Mouse (Mus musculus) mouse trophoblast stem cell (cell line): Measurements from ENCODE around the gene Ap1m1.

Experiments
- in situ Hi-C, 2 experiments: fragments of 300-500 bp; cut with MseI, MboI; formaldehyde crosslinking; loops; 2 replicates in 1 of 2; 3 replicates in 1 of 2; pipeline ENCODE4 v1.15.1; 2025

Ap1m1 gene

DNA sequence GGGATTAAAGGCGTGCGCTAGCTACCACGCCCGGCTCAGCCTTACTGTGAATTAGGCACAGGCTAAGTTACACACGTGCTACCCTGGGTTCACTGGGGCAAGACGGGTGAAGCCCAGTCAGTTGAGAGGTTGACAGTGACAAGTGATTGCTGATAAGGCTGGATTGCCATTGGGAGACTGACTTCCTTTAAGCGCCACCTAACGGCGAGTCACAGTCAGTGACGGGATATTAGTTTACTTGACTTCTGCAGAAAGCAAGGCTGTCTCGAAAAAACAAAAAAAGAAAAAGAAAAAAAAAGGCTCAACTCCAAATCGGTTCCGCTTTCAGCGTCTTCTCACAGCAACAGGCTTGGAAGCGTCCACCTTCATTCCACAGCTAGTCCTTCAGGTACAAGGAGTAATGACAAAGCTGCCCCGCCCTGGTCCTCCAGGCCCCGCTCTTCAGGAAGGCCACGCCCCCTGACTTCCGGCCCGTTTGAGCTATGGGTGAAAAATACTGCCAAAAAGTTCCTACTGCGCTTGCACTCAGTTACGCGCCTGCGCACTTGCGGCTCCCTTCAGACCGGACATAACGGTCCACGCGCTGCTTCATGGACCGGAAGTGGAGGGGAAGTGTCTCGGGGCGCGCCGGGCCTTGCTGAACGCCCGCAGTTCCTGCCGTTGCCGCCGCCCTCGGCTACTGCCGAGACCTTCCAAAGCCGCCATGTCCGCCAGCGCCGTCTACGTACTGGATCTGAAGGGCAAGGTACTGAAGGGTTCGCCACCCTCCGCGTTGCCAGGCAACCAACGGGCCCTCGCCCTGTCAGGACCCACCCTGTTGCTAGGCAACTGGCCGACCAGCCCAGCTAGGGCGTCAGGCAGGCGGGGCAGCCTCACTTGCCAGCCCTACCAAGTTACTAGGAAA, at the start of gene Ap1m1:
Gene Ap1m1 (plus strand): TSS at position 520 of the 904 bp plus-strand sequence.
- in situ Hi-C loops, result no loop called here

DNA sequence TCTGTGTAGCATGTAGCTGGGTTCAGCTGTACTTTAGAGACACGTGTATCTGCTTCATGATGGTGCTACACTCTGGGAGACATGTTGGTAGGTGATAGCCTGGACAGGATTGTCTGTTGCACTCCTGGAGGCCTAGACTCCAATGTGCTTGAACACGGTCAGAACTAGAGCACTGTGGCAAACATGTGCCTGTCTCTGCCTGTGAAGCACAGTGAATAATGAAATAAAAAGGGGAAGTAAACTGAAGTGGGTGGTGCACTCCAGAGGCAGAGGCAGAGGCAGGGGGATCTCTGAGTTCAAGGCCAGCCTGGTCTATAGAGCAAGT, 49.6 kb upstream of the Ap1m1 start:
- in situ Hi-C loops, result no loop called here

DNA sequence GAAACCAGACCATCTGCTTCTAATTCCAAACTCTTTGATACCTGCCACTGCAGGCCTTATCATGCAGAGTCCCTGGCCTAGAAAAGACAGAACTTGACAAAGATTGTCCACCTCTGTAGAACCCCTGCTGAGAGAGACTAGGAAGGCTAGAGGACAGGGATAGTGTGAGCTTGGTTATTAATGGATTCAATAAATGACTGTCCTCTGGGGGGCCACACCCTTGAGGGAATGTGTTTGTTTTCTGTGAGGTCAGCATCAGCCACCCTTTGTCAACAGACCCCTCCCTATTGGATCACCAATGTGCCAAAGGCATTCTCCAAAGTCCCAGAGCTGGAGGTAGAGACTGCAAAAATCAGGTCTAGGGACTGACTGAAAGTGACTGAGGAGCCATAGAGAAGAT, 47.8 kb upstream of the Ap1m1 start:
- in situ Hi-C loops, result no loop called here

DNA sequence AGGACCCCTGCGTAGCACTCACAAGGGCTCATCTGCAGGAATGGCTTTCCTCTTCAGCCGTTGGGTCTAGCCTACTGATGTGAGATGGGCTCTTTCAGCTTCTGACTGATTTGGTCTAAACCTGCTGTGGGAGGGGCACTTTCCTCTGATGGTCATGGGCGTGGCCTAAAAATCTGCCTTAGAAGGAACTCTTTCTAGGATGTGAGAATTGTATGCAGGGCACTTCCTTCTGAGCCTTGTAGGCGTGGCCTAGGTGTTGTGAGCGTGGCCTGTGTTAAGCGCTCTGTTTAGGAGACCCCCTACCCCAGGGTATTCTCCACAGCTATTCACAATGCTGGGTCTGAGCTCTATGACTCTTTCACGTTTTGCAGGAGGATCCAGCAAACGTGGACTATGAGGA, 41.8 kb upstream of the Ap1m1 start:
- in situ Hi-C loops, result no loop called here

DNA sequence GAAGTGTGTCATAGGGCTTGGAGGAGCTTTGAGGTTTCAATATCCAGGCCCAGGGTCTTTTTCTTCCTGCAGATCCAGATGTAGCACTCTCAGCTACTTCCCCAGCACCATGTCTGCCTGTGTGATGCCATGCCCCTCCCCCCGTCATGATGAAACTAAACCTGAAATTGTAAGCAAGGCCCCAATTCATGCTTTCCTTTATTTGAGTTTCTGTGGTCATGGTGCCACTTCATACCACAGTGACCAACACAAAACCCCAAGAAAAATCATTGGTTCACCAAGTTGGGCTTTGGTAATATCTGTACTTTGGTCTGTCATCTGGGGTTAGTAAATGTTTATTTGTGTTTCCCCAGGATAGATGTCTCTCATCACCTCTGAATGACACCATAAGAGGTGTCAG, 31.2 kb upstream of the Ap1m1 start:
- in situ Hi-C loops, result loop anchor here (10.0 to 25.0 kb wide), 2 partner anchors 204 to 1071 kb away; partner anchors contain the start of gene Cyp4f18 (in 1 of the 2)

DNA sequence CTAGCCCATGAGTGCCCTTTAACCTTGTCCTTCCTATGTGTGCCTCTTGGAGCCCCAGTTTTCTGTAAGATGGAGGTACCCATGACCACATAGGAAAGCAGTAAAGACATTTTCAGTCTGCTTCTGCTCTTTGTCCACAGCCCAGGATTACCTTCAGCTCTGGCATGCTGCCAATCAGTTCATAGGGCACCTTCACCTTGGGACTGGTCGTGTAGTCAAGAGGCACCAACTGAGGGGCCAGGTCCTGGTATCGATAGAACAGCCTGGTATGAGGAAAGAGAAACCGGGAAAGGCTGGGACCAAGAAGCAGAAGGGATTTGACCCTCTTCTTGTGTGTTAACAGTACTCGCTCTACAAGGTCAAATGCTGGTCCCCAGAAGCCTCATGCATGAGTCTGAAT, 29.6 kb upstream of the Ap1m1 start:
- in situ Hi-C loops, result loop anchor here in 1 of 2 experiments (25.0 kb wide), 1 partner anchor 1073 kb away; no protein-coding TSS in a partner anchor

DNA sequence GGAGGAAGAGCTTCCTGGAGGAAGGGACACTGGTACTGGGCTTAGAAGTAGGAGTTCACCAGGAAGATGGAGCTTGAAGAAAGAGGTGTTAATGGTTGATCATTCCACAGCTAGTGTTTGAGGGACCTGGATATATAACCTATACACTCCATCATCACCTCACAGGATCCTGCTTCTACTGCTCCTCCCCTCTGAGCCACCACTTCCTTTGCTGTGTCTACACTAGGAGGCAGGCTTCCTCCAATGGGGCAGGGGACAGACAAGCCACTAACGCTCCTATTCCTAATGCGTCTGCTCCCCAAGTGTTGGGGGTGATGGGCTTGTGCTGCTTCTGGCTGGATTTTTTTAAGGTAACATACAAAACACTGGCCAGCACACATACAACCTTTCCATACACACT, 29.1 kb upstream of the Ap1m1 start:
- in situ Hi-C loops, result loop anchor here in 1 of 2 experiments (25.0 kb wide), 1 partner anchor 1073 kb away; no protein-coding TSS in a partner anchor

DNA sequence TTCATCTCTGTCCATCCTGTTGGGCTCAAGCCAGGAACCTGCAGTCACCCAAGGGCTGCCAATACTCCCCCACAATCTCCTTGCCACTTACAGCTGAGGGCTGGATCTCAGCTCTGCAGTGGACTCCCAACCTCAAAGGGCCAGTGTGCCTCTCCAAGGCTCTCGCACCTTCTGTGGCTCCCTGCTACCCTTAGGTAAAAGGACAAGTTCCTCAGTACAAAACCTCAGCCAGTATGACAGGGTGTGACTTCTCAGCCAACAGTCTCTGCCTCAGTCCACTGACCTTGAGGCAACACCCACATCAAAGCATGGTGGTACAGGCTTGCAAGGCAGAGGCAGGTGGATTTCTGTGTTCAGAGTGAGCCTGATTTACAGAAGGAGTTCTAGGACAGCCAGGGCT, 28.0 kb upstream of the Ap1m1 start:
- in situ Hi-C loops, result loop anchor here in 1 of 2 experiments (25.0 kb wide), 1 partner anchor 1075 kb away; no protein-coding TSS in a partner anchor

DNA sequence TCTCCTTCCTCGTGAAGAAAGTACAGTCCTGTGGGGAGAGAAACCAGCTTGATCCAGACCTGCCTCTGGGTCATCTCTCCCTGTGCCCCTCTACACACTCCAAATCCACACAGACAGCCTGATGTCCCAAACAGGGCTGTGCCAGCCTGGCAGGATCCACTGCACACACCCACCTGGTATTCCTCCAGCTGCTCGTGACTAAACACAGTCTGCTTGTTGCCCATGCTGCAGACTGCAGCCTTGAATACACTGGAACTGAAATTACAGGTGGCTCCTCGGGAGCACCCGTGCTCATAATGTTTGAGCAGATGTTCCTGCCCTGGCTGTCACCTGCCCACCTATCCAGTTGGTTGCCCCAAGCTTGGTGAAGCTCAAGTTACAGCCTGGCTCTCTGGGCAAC, 27.1 kb upstream of the Ap1m1 start, which contains the start of gene Cib3:
Gene Cib3 (minus strand): TSS at position 87 of the 400 bp plus-strand sequence.
- in situ Hi-C loops, result loop anchor here in 1 of 2 experiments (25.0 kb wide), 1 partner anchor 1075 kb away; no protein-coding TSS in a partner anchor

DNA sequence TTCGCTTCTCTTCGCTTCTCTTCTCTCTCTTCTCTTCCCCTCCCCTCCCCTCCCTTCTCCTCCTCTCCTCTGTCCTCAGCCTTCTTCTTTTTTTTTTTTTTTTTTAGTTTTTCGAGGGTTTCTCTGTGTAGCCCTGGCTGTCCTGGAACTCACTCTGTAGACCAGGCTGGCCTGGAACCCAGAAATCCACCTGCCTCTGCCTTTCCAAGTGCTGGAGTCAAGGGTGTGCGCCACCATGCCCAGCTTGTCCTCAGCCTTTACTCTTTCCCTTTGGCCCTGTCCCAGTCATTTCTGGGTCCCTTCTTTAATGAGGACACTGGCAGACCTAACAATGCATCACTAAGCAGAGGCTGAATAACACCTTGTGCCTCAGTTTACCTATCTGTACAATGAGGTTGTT, 26.3 kb upstream of the Ap1m1 start, which contains the start of gene Gm11034:
Gene Gm11034 (minus strand): TSS at position 101 of the 400 bp plus-strand sequence.
- in situ Hi-C loops, result loop anchor here in 1 of 2 experiments (25.0 kb wide), 1 partner anchor 1076 kb away; no protein-coding TSS in a partner anchor

DNA sequence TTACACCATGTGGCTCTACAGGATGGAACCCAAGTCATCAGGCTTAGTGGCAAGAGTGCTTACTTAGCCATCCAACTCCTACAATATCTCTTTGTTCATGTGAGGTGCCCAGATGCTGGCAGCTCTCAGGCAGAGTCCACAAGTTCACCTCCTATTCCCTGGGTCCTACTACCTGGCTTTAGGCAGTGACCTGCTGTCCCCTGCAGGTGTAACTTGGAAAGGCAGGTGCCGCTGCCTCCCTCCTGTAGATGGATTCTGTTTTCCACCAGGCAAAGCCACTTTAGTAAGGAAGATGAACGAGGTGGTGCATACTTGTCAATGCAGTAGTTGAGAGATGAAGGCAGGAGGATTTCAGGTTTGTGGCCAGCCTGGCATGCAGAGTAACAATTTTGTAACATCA, 24.8 kb upstream of the Ap1m1 start:
- in situ Hi-C loops, result loop anchor here in 1 of 2 experiments (25.0 kb wide), 1 partner anchor 1078 kb away; no protein-coding TSS in a partner anchor

DNA sequence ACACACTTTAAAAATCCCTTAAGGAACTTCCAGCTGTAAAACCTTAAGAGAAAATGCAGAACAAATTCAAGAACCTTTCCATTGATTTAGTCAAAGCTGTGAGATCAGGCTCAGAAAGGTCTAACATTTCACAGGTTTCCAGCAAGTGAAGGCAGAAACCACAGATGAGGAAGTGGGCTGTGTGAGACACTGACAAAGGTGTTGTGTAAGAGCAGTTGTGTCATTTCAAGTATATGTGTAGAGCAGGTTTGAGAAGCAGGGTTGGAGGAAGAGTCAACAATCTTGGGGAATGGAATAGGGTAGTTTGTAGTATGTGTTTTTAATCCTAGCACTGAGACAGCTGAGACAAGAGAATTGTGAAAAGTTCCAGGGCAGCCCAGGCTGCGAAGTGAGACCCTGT, 23.9 kb upstream of the Ap1m1 start:
- in situ Hi-C loops, result loop anchor here in 1 of 2 experiments (25.0 kb wide), 1 partner anchor 1079 kb away; no protein-coding TSS in a partner anchor

DNA sequence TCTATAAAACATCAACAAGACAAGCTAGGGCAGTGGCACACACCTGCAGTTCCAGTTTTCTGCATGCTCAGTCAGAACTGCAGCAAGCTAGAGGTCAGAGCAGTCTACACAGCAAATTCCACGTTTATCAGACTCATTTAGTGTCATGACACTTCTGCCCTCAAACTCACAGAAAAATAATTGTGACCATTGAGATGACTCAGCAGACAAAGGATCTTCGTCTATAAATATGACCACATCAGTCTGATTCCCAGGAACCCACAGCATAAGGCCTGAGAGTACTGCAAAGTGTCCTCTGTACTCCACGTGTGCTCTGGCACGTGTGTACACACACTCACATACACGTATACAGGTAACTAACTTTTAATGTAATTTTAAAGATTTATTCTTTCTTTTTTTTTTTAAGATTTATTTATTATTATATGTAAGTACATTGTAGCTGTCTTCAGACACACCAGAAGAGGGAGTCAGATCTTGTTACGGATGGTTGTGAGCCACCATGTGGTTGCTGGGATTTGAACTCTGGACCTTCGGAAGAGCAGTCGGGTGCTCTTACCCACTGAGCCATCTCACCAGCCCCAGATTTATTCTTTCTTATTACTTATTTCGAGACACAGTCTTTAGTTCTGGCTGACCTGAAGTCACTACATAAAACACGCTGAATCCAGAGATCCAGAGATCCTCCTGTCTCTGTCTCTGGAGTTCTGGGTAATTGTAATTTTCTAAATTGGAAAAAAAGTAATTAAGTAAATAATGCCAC, 20.9 kb upstream of the Ap1m1 start:
- in situ Hi-C loops, result loop anchor here in 1 of 2 experiments (25.0 kb wide), 1 partner anchor 1082 kb away; no protein-coding TSS in a partner anchor

DNA sequence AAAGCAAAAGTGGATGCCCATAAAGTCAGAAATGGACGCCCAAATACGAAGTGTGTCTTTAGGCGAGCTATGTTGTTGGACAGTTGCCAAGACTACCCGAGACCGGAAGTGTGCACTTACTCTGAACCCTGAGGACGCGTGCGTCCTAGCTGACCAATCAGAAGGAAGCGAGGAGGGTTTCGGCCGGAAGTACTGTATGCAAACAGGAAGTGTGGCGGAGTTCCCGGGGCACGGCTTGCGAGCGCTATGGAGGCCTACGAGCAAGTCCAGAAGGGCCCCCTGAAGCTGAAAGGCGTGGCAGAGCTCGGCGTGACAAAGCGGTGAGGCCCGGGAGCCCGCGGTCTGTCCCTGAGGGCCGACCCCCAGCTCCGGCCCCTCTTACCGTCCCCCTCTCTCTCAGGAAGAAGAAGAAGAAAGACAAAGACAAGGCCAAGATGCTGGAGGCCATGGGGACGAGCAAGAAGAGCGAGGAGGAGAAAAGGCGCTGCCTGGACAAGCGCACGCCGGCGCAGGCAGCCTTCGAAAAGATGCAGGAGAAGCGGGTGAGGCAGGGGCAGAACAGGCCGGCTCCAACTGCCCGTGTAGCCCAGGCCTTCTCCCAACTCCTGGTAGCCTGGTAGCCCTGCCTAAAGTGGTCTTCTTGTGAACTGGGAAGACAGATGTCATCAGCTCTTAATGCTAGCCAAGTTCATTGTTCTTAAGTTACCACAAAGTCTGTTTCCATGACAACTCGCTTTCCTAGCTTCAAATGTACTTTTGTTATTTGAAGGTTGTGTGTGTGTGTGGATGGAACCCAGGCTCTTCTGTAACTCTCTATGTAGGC, 20.1 kb upstream of the Ap1m1 start, which contains the start of gene Fam32a:
Gene Fam32a (plus strand): TSS at position 190 of the 823 bp plus-strand sequence.
- in situ Hi-C loops, result loop anchor here in 1 of 2 experiments (25.0 kb wide), 1 partner anchor 1082 kb away; no protein-coding TSS in a partner anchor

DNA sequence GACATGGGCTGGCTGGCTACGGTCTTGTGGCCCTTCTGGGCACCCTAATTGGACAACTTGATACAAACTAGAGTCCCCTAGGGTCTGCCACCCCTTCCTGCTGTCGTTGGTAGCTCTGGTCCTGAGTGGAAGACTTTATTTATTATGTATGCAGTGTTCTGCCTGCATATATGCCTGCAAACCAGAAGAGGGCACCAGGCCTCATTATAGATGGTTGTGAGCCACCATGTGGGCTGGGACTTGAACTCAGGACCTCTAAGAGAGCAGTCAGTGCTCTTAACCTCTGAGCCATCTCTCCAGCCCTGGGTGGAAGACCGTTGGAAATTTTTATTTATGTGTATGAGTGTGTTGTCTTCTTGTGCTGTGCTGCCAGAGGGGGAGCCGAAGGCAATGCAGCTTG, 19.1 kb upstream of the Ap1m1 start:
- in situ Hi-C loops, result loop anchor here in 1 of 2 experiments (25.0 kb wide), 1 partner anchor 1083 kb away; no protein-coding TSS in a partner anchor

DNA sequence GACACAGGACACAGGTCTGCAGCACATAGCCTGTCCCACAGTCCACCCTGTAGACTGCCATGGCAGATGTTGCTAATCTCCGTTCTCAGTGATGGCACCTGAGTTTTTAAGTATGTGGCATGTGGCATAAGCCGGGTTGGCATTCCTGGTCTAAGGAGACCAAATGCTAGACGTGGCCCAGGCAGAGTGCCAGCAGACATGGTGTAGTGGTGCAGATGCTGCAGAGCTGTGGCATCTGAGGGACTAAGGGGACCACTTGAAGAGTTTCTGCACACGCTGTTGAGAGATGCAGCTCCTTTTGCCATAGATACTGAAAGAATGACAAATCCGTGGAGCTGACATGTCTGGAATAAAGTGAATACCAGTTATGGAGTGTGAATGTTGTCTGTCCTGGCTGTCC, 17.2 kb upstream of the Ap1m1 start:
- in situ Hi-C loops, result loop anchor here in 1 of 2 experiments (25.0 kb wide), 1 partner anchor 1085 kb away; no protein-coding TSS in a partner anchor

DNA sequence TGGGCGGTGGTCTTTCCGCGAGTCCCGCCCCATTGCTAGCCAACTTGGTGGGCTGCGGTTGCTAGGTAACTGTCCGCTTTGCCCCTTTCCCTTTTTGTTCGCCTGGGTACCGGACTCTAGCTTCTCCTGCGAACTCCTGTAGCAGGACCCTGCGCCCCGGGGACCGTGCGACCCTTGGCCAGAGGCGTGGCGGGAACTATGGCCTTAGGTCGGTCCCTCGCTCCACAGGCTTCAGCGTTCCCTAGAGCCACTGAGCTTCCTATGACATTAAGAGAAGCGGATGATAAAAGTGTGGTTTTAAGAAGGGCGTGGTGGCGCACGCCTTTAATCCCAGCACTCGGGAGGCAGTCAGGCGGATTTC, 565 bp downstream of the Ap1m1 start:
- in situ Hi-C loops, result no loop called here

DNA sequence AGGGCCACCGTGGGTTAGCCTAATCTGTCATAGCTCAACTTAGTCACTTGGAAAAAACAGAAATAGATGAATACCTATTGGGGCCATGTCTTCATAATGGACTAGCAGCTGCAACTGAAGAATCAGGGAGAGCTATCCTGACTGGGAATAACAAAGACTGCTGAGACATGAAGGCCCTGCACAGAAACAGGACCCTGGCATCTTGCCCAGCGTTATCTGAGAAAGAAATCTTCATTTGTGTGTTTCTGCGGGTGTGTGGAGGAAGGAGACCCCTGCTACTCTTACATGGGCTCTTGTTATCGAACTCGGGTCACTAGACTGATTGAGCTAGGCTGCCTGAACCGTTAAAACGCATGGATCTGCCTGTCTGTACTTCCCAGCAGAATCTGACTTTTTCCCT, 1.1 kb downstream of the Ap1m1 start:
- in situ Hi-C loops, result no loop called here

DNA sequence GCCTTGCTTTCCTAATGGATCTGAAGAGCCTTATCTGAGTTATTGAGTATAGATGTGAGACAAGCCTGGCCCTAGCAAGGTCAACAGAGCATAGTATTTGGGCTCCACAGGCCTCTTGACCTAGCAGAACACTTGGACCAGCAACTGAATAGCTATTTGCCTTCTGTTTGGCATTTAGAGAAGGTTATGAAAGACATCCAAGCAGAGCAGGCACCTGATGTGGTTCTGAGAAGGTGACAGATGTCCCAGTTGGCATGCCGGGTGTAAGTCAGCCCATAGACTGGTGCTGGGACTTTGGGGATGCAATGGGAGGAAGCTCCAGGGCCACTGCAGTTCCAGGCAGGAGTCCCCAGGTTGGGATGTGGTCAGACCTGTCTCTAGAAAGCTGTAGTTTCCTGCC, 2.4 kb downstream of the Ap1m1 start:
- in situ Hi-C loops, result no loop called here

DNA sequence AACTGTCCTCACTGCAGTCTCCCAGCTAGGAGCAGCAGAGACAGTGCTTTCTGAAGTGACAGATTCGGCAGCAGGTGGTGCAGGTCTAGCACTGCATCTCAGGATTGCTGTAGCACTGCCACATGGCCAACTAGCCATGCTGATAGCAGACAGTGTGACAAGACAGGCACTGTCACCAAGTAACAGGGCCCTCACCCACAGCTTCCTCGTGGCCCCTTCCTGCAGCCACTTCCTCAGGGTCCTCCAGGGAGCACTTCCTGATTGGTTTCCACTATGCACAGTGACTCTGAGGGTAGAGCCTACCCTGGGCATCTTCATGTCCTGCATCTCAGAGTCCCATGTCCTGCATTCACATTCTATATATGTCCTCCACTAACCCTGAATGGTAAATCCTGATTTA, 4.8 kb downstream of the Ap1m1 start:
- in situ Hi-C loops, result no loop called here
